Mouse (Mus musculus) bone marrow macrophage, adult 2 months (primary cell): Measurements from ENCODE around the gene Krt6a.

Experiments
- CTCF ChIP-seq: IDR thresholded peaks from 2 replicates; pipeline ENCODE4 v1.5.1; 2012; ENCODE audit warnings: low read depth, mild to moderate bottlenecking, low read length, moderate library complexity
- POLR2A ChIP-seq: IDR thresholded peaks from 2 replicates; pipeline ENCODE4 v1.6.1; 2012; ENCODE audit warnings: mild to moderate bottlenecking, low read depth, low read length, borderline replicate concordance

GRCm38 (mm10) chr15:101714356-101714755, 20.2 kb upstream of the Krt6a start:
- TF ChIP-seq POLR2A (no peak), CTCF (no peak)
